Mouse (Mus musculus) c-Kit-negative CD71-positive TER-119-positive erythroid progenitor cells, embryonic 14.5 days (primary cell): ENCODE data around the gene Dmrta2.

Source experiments
- DNase-seq: peaks from one replicate; pipeline ENCODE4 v3.0.0-alpha.2; 2013; ENCODE audit warnings: low read depth, low spot score

Dmrta2 gene

DNA sequence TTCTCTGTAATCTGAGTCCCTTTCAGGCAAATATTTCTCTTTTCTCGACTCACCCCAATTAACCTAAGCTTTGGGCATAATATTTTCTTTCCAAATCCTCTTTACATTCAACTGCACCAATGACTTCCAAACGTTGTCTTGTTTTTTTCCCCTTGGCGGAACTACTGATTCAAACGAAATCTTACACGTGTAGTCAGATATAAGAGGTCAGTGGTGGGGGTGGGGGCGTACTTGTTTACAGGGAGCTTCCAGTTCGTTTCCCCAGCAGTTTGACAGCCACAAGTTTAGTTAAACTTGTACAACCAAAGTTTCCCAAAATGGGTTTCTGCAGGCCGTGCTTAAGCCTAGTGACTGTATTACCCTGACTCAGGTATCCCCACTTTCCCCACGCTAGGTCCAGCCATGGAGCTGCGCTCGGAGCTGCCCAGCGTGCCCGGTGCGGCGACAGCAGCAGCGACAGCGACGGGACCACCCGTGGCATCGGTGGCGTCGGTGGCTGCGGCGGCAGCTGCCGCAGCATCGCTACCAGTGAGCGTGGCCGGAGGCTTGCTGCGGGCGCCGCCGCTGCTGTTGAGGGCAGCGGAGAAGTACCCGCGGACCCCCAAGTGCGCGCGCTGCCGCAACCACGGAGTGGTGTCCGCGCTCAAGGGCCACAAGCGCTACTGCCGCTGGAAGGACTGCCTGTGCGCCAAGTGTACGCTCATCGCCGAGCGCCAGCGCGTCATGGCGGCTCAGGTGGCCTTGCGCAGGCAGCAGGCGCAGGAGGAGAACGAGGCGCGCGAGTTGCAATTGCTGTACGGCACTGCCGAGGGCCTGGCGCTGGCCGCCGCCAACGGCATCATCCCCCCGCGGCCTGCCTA is 1.8 kb downstream of the Dmrta2 start:
- no peak for DNase-seq

GRCm38 (mm10) chr4:109980321-109981082 is 2.6 kb downstream of the Dmrta2 start:
- no peak for DNase-seq

GRCm38 (mm10) chr4:109981083-109981870 is 3.4 kb downstream of the Dmrta2 start:
- DNase-seq: no peak

GRCm38 (mm10) chr4:109981871-109982680 is 4.2 kb downstream of the Dmrta2 start:
- DNase-seq: no peak

GRCm38 (mm10) chr4:109982681-109983265 is 4.9 kb downstream of the Dmrta2 start:
- DNase-seq: no peak

DNA sequence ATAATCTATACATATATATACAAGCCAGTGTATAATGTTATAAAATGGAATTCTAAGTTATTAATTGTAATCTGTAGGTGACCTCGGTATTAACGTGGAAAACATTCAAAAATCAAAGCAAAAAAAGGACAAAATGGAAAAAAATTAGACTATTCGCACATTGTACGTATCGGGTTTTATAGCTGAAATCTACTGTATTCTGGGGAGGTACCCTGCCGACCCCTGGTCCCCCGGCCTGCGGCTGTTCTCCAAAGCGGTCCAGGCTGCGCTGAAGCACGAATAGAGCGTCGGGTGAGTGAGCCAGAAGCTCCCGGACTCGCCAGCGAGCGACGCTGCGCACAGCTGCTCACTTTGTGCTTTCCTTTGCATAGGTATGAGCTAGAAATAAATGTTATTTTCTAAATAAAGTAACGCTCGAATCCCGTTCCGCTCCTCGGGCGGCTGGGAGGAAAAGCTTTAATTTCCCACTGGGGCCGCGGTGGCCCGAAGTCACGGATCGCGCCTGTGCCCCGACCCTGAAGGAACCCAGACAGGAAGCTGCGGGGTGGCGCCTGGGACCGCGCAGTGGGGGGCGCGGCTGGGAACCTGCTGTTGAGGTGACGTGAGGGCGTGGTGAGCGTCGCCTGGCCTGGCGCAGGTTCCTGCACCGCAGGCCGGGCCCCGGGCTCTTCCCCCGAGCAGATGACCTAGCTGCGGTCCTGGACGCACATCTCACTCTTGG is 5.6 kb downstream of the Dmrta2 start:
- DNase-seq: no peak

DNA sequence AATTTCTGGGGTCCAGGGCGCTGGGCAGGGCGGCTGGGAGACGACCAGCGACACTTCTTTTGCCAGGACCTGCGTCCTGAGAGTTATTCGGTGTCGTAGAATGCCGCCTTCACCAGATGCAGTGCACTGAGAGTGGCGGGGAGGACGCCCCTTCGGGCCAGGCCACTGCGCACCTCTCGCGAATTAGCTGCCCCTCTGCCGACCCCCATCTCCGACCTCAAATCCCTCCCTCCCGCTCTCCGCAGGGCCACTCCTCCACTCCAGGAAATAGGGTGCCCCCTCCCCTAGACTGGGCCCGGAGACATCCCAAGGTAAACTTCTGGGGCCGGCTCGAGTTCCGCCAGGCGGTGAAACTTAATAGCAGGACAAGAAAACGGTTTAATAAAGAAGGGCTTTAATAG is 6.2 kb downstream of the Dmrta2 start:
- no peak for DNase-seq

- no peak for DNase-seq
Measured at GRCm38 (mm10) chr4:109984496-109985423, 6.9 kb downstream of the Dmrta2 start.

DNA sequence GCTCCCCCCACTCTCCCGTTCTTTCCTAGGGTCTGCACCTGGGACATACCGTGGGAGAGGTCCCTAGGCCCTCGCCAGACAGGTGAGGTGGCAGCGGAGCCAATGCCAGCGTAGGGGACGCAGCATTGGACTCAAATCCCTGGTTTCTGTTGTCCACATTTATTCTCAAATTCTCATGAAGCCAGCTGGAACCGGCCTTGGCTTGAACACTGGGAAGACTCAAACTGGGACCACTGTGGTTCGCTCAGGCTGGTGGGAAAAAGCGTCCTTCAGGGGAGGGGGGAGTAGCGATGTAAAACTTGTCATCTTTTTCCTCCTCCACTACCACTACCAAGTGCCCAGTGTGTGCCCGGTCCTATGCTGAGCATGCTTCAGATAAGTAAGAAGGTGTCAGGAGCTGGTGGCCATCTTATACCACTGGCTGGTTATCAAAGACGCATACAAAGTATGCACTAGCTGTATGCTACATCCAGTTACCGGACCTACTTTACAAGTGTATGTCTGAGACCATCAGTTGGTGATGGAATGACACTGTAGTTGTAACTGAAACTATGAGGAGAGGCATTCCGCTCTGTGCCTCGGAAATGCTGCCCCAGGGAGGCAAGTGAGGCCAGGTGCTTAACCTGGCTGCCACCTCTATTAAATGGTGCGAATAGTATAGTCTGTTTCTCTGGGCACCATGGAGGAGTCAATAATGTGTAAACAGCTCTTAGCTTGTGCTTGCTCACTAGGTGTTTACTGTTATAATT is 7.7 kb downstream of the Dmrta2 start:
- DNase-seq: no peak

- DNase-seq: no peak
Measured at GRCm38 (mm10) chr4:109986301-109986700, 8.4 kb downstream of the Dmrta2 start.

DNA sequence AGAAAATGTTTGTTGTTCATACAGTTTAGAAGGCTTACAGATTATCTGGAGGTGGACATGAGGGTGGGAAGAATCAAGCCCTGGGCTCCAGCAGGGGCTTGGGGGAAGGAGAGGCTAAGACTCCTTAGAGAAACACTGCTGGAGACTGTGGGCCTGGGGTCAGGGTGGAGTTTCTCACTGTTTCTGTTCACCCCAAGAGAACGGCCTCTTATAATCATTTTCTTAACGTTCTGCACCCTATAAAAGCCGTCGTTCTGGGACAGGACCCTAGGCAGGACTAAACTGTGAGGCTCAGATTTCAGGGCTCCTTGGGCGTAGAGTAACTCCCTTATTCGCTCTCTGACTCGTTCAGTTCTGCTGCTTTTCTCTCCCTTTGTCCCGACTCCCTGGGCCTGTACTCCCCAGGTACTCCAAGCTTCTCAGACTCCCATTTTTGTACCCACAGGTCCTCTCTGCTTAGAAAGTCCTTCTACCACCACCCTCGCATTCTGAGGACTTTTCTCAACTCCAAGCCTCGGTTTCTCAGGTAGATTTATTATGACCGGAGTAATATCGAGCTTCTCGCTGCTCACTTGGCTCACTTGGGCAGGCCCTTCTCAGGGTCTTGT is 9.0 kb downstream of the Dmrta2 start:
- no peak for DNase-seq

GRCm38 (mm10) chr4:109987560-109988362 is 9.9 kb downstream of the Dmrta2 start:
- DNase-seq: no peak

- no peak for DNase-seq
Measured at GRCm38 (mm10) chr4:109988411-109988810, 10.6 kb downstream of the Dmrta2 start.

DNA sequence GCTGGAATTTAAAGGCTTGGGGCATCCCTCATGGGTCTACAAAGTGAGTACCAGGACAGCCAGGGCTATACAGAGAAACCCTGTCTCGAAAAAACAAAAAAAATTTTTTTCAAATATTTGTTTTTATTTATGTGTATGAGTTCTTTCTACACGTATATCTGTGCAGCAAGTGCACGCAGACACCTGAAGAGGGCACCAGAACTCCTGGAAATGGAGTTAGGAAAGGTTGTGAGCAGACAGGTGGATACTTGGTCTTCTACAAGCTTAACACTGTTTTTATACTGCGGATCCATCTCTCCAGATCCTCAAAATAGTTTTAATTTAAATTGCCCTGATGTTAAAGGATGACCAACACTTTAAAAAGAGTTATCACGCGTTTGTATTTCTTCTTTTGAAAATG is 11.4 kb downstream of the Dmrta2 start:
- DNase-seq: no peak

DNA sequence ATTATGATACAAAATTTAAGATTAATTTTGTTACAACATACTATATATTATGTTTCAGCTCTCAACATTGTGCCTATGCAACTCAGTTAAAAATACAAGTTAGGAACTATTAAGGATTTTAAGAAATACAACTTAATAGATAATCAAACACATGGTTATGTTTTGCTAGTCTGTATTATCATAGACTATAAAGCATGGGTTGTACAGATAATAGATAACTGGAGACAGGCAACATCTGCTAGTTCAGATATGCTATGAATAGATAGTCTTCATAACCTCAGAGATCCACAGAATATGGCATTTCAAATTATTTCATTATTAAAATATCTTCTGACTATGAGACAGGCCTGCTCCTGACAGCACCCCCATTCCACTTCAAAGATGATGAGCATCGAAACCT is 28.2 kb downstream of the Dmrta2 start:
- no peak for DNase-seq

GRCm38 (mm10) chr4:110019145-110019544 is 41.3 kb downstream of the Dmrta2 start:
- DNase-seq: no peak

GRCm38 (mm10) chr4:110020255-110020654 is 42.4 kb downstream of the Dmrta2 start:
- DNase-seq: no peak
